Mouse (Mus musculus) neural tube, embryonic 14.5 days (tissue): ENCODE results near the gene Pilra. TPM values are rescaled to one million over a fixed set of nuclear protein-coding genes. Genes with fewer than 3 reads are reported as not detected.

Experiments
- ATAC-seq: fragments of 200-750 bp; cut with Nextera tagmentation; 2 replicates; pipeline ENCODE4 v1.8.0; 2017; ENCODE audit warnings: low read depth, mild to moderate bottlenecking, moderate TSS enrichment, moderate library complexity
- H3K27ac ChIP-seq: fragments of 300-500 bp; sonication (generic); 2 replicates; pipeline ENCODE4 v1.5.1; 2014; ENCODE audit warnings: low read depth, mild to moderate bottlenecking, control low read depth, low read length, moderate library complexity, mixed read lengths
- H3K27me3 ChIP-seq: fragments of 300-500 bp; sonication (generic); 2 replicates; pipeline ENCODE4 v1.6.1; 2014; ENCODE audit warnings: low read length; ENCODE audit not compliant: control insufficient read depth, insufficient read depth
- H3K36me3 ChIP-seq: fragments of 300-500 bp; sonication (generic); 2 replicates; pipeline ENCODE4 v1.6.1; 2014; ENCODE audit warnings: low read length, mixed read lengths; ENCODE audit not compliant: control insufficient read depth, insufficient read depth
- H3K4me1 ChIP-seq: fragments of 300-500 bp; sonication (generic); 2 replicates; pipeline ENCODE4 v1.6.1; 2014; ENCODE audit warnings: low read length; ENCODE audit not compliant: control insufficient read depth, insufficient read depth
- H3K4me2 ChIP-seq: fragments of 300-500 bp; sonication (generic); 2 replicates; pipeline ENCODE4 v1.6.1; 2014; ENCODE audit warnings: mild to moderate bottlenecking, low read depth, low read length, control low read depth
- H3K4me3 ChIP-seq: fragments of 300-500 bp; sonication (generic); 2 replicates; pipeline ENCODE4 v1.5.1; 2014; ENCODE audit warnings: low read depth, low read length, control low read depth, mixed read lengths
- H3K9ac ChIP-seq: fragments of 300-500 bp; sonication (generic); replicated peaks from 2 replicates; pipeline ENCODE4 v1.6.1; 2014; ENCODE audit warnings: low read depth, mild to moderate bottlenecking, control low read depth, low read length, mixed read lengths
- H3K9me3 ChIP-seq: fragments of 300-500 bp; sonication (generic); 2 replicates; pipeline ENCODE4 v1.6.1; 2016; ENCODE audit warnings: low read length; ENCODE audit not compliant: control insufficient read depth
- WGBS: fragments of 180-500 bp; shearing (Covaris S2); extraction: QIAGEN DNeasy Blood & Tissue Kit; methylation state at CpG from one replicate; pipeline ENCODE4 v1.1.7; 2014; 5-methylcytosine and 5-hydroxymethylcytosine counted together
- polyA plus RNA-seq: library from polyadenylated mRNA; unstranded; fragments of >200 nt; fragmentation: Nextera tagmentation; extraction: Ambion mirVana; gene quantifications from 2 replicates; pipeline ENCODE4 v1.2.1, GENCODE M21; 2014

Pilra gene
- polyA plus RNA-seq, 1 experiment from 2014 or later: not detected

DNA sequence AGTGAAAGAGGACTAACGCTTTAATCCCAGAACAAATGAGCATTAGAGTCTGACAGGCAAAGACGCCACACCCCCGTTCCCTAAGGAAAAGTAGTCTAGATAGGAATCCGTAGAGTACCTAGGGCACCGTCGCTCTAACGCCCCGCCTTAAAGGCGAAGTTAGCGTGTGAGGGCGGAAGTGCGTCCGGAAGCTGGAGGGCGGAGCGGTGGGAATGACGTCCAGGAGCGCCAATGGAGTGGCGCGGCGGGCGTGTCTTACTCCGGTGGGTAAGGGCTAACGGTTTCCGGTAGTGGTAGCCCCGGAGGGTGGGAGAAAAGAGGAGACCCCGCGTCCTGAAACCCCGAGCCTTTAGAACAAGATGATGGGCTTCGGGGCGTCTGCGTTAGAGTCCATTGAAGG, 57.4 kb downstream of the Pilra start, which contains the start of gene Ppp1r35:
Gene Ppp1r35, plus strand, starts transcription at position 215 of the 400 bp plus-strand sequence.
- peak within 1 kb of the TSS; percentile 90 for H3K9ac ChIP-seq
- H3K36me3 ChIP-seq: peaks cover 19% of the 10 kb centered on the region; the same call in 1 of the 2 replicates
- 0% methylated on average over 31 of the region's 31 CpGs for WGBS
- H3K27me3 ChIP-seq: no peaks in the 10 kb centered on the region
- peak within 1 kb of the TSS; percentile 90 for H3K4me3 ChIP-seq
- ATAC-seq: peak; percentile 96
- peak within 1 kb of the TSS; percentile 71 for H3K27ac ChIP-seq
- peak within 1 kb of the TSS; percentile 96 for H3K4me2 ChIP-seq
- H3K4me1 ChIP-seq: peaks cover 19% of the 10 kb centered on the region
- H3K9me3 ChIP-seq: no peaks in the 10 kb centered on the region

DNA sequence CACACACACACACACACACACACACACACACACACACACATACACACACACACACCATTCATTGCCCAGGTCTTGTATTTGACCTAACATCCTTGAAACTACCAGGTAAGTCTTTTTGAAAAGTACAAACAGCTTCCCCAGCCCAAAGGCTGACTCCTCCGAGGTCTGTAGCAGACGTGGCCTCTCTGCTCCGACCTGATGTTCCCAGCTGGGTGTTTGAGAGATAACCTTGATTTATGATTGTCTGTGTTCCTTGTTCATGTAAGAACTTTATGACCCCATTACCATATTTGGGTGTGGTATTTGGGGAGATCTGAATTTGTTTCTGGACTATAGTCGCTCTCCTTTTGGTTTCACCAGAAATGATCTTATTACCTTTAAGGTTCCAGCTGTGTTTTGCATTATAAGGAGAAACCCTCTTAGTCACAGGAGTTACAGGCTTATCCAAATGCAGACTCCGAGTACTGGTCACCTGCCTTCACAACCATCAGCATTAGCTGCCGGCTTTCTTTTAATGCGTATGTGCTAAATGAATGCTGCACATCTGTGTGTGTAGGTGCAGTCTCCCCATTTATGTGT, 58.7 kb downstream of the Pilra start:
- 71% methylated on average over 7 of the region's 7 CpGs for WGBS

DNA sequence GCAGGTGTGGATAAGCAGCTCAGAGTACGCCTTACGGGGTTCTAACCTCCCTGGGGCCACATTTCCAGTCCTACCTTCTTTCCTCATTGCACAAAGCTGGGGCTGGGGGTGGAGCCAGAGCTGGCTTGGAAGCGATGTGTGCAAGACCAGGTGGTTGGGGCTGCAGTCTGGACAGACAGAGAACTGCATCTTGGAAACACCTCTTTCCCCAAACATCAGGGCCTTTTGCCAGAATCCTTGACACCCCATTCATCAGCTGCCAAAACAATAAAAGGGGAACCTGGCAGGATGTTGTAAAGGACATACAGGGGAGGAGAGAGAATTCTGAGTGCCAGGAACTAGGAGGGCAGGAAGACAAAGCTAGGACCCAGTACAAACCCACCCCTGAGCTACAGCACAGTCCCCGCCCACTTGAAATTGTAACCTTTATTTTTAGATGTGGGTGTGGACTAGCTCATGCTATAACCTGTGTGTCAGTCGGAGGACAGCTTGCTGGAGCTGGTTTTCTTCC, 59.6 kb downstream of the Pilra start:
- H3K9ac ChIP-seq: no peak overlapping the region
- ATAC-seq: no peak
- no peak overlapping the region for H3K4me3 ChIP-seq
- H3K27me3 ChIP-seq: no peaks in the 10 kb centered on the region
- no peaks in the 10 kb centered on the region for H3K9me3 ChIP-seq
- no peak overlapping the region for H3K4me2 ChIP-seq
- peaks cover 12% of the 10 kb centered on the region for H3K4me1 ChIP-seq
- H3K36me3 ChIP-seq: peaks cover 7% of the 10 kb centered on the region; the same call in 1 of the 2 replicates
- WGBS: 42% methylated on average over 5 of the region's 5 CpGs
- no peak overlapping the region for H3K27ac ChIP-seq

More for the DNA sequence above, 58.7 kb downstream of the Pilra start:
- no peak overlapping the region for H3K27ac ChIP-seq
- H3K36me3 ChIP-seq: peaks cover 13% of the 10 kb centered on the region; the same call in 1 of the 2 replicates
- ATAC-seq: no peak
- no peaks in the 10 kb centered on the region for H3K27me3 ChIP-seq
- no peak overlapping the region for H3K9ac ChIP-seq
- H3K9me3 ChIP-seq: no peaks in the 10 kb centered on the region
- H3K4me3 ChIP-seq: no peak overlapping the region
- no peak overlapping the region for H3K4me2 ChIP-seq
- peaks cover 12% of the 10 kb centered on the region for H3K4me1 ChIP-seq

DNA sequence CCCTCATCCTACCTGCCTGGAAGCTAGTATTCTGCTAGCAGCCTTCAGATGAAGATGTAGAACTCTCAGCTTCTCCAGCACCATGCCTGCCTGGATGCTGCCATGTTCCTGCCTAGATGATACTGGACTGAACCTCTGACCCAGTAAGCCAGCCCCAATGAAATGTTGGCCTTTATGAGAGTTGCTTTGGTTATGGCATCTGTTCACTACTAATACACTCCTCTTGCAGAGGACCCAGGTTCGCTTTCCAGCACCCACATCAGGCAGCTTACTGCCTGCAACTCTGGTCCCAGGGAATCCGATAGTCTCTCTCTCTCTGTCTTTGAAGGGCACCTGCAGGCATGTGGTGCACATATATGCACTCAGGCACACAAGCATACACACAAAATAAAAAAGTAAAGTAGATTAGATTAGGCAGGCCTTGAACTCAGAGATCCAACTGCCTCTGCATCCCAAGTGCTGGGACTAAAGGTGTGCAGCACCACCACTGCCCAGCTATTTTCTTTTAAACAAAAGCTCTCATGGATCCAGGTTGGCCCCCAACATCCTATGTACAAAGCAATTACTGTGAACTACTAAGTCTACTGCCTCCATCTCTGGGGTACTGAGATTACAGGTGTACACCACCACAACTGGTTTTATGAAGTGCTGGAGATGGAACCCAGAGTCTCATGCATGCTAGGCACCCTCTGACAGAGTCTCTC, 60.3 kb downstream of the Pilra start:
- H3K4me1 ChIP-seq: peaks cover 12% of the 10 kb centered on the region
- H3K9me3 ChIP-seq: no peaks in the 10 kb centered on the region
- no peak overlapping the region for H3K4me2 ChIP-seq
- no peak for ATAC-seq
- no peak overlapping the region for H3K4me3 ChIP-seq
- WGBS: 84% methylated on average over 2 of the region's 2 CpGs
- no peak overlapping the region for H3K9ac ChIP-seq
- H3K27ac ChIP-seq: no peak overlapping the region
- no peaks in the 10 kb centered on the region for H3K27me3 ChIP-seq
- peaks cover 5% of the 10 kb centered on the region; the same call in 1 of the 2 replicates for H3K36me3 ChIP-seq

DNA sequence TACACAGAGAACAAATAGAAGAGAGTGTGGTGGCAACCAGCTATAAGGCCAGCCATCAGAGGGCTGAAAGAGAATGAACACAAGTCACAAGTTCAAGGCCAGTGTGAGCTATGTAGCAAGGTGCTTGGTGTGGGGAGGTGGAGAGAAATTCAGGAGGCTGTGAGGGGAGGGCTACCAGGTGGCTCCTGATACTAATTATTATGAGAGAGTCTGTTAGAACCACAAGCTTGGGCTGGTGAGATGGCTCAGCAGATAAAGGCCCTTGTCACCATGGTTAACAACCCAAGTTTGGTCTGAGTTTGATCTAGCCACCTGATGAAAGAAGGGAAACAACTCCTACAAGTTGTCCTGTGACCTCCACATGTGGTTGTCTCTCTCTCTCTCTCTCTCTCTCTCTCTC, 63.3 kb downstream of the Pilra start:
- Histone ChIP-seq H3K27ac (no peak overlapping the region), H3K4me3 (no peak overlapping the region), H3K36me3 (no peaks in the 10 kb centered on the region), H3K9me3 (no peaks in the 10 kb centered on the region), H3K4me2 (no peak overlapping the region), H3K9ac (no peak overlapping the region), H3K4me1 (no peaks in the 10 kb centered on the region), H3K27me3 (no peaks in the 10 kb centered on the region)
- ATAC-seq: no peak

Other genes starting within 250 kb of the Pilra start
- 80.5 and 90.7 TPM in 2 replicates for gene Mospd3, start 235.2 kb downstream of the Pilra start, polyA plus RNA-seq
- gene Pcolce, start 222.5 kb downstream of the Pilra start, polyA plus RNA-seq: 2.4 and 59.1 TPM in 2 replicates
- 0.19 TPM in 1 of 2 replicates, not detected in the other for gene Fbxo24, start 207.3 kb downstream of the Pilra start, polyA plus RNA-seq
- gene Lrch4, start 207.2 kb downstream of the Pilra start, polyA plus RNA-seq: 16.0 and 18.4 TPM in 2 replicates
- 6.5 and 7.9 TPM in 2 replicates for gene Gm20605, start 207.1 kb downstream of the Pilra start, polyA plus RNA-seq
- gene Sap25, start 194.9 kb downstream of the Pilra start, polyA plus RNA-seq: 5.7 and 5.9 TPM in 2 replicates
- 0.31 TPM in 1 of 2 replicates, not detected in the other for gene Irs3, start 190.6 kb downstream of the Pilra start, polyA plus RNA-seq
- gene Agfg2, start 151.6 kb downstream of the Pilra start, polyA plus RNA-seq: 11.3 and 12.9 TPM in 2 replicates
- gene Nyap1, start 94.7 kb downstream of the Pilra start, polyA plus RNA-seq: 13.6 and 22.3 TPM in 2 replicates
- gene Tsc22d4, start 90.6 kb downstream of the Pilra start, polyA plus RNA-seq: 80.1 and 85.1 TPM in 2 replicates
- 37.8 and 43.7 TPM in 2 replicates for gene Ppp1r35, start 57.4 kb downstream of the Pilra start, polyA plus RNA-seq
- 13.1 and 17.0 TPM in 2 replicates for gene Mepce, start 48.6 kb downstream of the Pilra start, polyA plus RNA-seq
- 11.2 and 13.9 TPM in 2 replicates for gene Zcwpw1, start 48.5 kb downstream of the Pilra start, polyA plus RNA-seq
- not detected in 2 replicates for gene Pilrb1, start 21.8 kb upstream of the Pilra start, polyA plus RNA-seq
- not detected in 2 replicates for gene Pilrb2, start 35.5 kb upstream of the Pilra start, polyA plus RNA-seq
- gene Cyp3a13, start 85.3 kb upstream of the Pilra start, polyA plus RNA-seq: not detected in 2 replicates
- 0.31 and 0.70 TPM in 2 replicates for gene Gjc3, start 126.8 kb upstream of the Pilra start, polyA plus RNA-seq
- not detected in 2 replicates for gene Azgp1, start 145.2 kb upstream of the Pilra start, polyA plus RNA-seq
- gene Smok3a, start 185.0 kb upstream of the Pilra start, polyA plus RNA-seq: not detected in 2 replicates
- gene Smok3b, start 185.1 kb upstream of the Pilra start, polyA plus RNA-seq: not detected in 2 replicates
- not detected in 2 replicates for gene Smok3c, start 216.9 kb upstream of the Pilra start, polyA plus RNA-seq
- gene Zkscan1, start 248.8 kb upstream of the Pilra start, polyA plus RNA-seq: 31.2 and 39.4 TPM in 2 replicates